Mouse (Mus musculus) CH12.LX (cell line): ENCODE measurements around the gene Hoxa9.

ENCODE experiments used
- CTCF ChIP-seq, 2 experiments: IDR thresholded peaks in 1 of 2; conservative IDR thresholded peaks in 1 of 2; 2 replicates each; pipeline ENCODE4 v1.5.1; 2011 to 2012; ENCODE audit warnings: low read depth in 2 of 2, low read length in 2 of 2, improper control_type of control experiment in 1 of 2, inconsistent platforms in 1 of 2, mild to moderate bottlenecking in 1 of 2, moderate library complexity in 1 of 2
- EP300 ChIP-seq: IDR thresholded peaks from 2 replicates; pipeline ENCODE4 v1.6.1; 2011; ENCODE audit warnings: low read length, improper control_type of control experiment
- MXI1 ChIP-seq: IDR thresholded peaks from 2 replicates; pipeline ENCODE4 v1.6.1; 2011; ENCODE audit warnings: mild to moderate bottlenecking, low read depth, low read length, improper control_type of control experiment
- NELFE ChIP-seq: IDR thresholded peaks from 2 replicates; pipeline ENCODE4 v1.6.1; 2011; ENCODE audit warnings: low read depth, low read length, improper control_type of control experiment
- USF1 ChIP-seq: IDR thresholded peaks from 2 replicates; pipeline ENCODE4 v1.6.1; 2014; ENCODE audit warnings: low read depth, mild to moderate bottlenecking, inconsistent platforms, low read length, improper control_type of control experiment
- ZNF384 ChIP-seq: IDR thresholded peaks from 2 replicates; pipeline ENCODE4 v1.6.1; 2012; ENCODE audit warnings: low read depth, low read length, improper control_type of control experiment, inconsistent platforms

DNA sequence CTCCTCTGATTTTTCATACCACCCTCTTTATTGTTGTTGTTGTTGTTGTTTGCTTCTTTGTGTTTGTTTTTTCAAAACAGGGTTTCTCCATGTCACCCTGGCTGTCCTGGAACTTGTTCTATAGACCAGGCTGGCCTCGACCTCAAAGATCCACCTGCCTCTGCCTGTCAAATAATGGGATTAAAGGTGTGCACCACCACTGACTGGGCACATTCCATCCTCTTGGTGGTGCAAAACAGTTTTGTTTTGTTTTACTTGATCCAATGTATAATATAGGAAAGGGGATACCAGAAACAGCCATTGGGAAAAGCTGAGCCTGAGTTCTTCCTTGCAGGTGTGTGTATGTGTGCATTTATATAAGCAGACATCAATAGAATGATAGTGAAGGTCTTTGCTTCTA lies 44.4 kb downstream of the Hoxa9 start:
- no peak for TF ChIP-seq CTCF (conservative IDR thresholded peaks at IDR 0.05 in 1 of 2, IDR thresholded peaks at IDR 0.05 in 1 of 2; ENCODE audit: low read depth in 2 of 2, low read length in 2 of 2)
- TF ChIP-seq EP300: no peak
- no peak for TF ChIP-seq ZNF384
- no peak for TF ChIP-seq MXI1
- TF ChIP-seq USF1: no peak
- no peak for TF ChIP-seq NELFE
